Mouse (Mus musculus) v-Abl transformed pro-B cells (cell line): ENCODE measurements around the gene Stat6.

ENCODE experiments used
- in situ Hi-C, 2 experiments: fragments of 400-800 bp; cut with MboI; formaldehyde crosslinking; loops; one replicate each; pipeline ENCODE4 v1.15.1; 2025; ENCODE audit not compliant: unreplicated experiment in 2 of 2

The Stat6 gene

DNA sequence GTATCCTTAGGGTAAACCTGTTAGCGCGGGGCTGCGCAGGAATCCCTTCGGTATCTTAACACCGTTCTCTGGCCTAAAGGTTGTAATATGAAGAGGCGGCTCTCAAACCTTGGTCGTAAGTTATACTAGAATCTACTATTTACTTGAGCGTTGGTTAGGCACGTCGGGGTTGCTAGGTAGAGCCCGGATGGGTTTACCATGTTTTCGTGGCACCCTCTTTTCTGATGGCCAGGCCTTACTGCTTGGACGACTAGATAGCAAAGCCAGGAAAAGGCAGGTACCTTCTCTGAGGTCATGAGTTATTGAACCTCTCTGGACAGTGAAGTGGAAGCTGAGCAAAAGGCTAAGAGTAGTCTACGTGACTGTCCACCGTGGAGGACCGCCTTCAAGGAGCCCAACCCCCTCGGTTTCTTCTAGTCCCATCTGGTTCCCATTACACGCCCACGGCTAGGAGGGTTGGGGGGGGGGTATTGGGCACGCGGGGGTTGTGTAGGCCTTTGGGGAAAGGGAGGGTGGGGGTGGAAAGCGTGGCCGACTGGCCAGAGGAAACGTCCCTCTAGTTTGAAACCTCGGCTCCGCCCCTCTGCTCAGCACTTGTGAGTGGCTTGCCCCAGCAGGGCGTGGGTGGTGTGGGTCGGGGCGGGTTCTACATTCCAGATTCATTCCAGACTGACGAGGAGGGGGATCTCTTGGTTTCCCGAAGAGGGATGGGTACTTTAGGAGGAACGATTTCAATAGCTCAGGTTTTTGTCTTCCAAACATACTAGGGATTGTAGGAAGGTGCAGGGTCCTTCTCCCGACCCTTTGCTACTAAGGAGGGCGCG lies 24.7 kb downstream of the Stat6 start:
- in situ Hi-C loops: loop anchor here in 1 of 2 experiments (25.0 kb wide), 1 partner anchor 520 kb away; the partner anchor contains the start of genes Gls2 and Rbms2

DNA sequence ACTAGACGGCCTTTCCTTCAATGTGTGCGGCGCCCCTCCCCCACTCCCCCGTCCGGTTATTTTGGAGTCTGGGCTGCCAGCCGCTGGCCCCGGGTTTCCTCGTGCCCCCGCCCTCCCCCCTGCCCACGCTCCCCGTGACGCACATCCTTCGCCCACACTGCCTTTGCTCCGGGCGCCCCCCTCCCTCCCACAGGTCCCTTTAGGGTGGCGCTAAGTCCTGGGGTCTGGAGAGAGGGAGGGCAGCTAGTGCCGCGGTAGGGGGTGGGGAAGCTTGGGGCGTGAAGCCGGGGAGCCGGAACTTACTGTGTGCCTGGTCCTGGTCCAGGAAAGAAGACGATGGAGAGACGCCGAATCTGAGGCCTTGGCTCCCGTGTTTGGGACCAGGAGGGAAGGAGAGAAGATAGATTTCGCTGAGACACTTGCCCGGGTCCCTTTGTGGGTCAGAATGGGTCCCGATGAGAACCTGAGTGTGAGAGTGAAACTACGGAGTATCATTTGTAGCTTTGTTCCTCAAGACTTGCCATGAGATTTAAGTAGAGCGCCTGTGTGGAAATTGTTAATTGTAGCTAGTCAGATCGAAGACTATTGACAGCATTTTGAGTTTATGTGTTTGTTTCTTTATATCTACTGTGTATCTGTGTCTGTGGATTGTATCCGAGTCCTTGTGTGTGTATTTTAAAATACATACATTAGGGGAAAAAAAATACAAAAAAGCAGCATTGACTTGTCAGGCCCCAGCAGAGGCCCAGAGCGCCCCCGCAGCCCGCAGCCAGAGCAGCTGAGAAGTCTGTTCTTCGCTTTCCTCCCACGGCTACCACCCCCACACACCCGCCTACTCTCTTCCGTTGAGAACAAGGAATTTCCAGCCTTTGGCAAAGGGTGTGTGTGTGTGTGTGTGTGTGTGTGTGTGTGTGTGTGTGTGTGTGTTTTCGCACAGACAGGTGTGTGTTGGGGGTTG lies 25.6 kb downstream of the Stat6 start, which contains the start of gene Nab2:
Gene Nab2 (minus strand): TSS at position 476 of the 958 bp plus-strand sequence.
- in situ Hi-C loops: loop anchor here in 1 of 2 experiments (25.0 kb wide), 1 partner anchor 519 kb away; the partner anchor contains the start of genes Gls2 and Rbms2

- in situ Hi-C loops: loop anchor here in 1 of 2 experiments (25.0 kb wide), 1 partner anchor 518 kb away; the partner anchor contains the start of genes Gls2 and Rbms2
Observed at GRCm38 (mm10) chr10:127669170-127669569, 26.4 kb downstream of the Stat6 start.

- in situ Hi-C loops: loop anchor here in 1 of 2 experiments (25.0 kb wide), 1 partner anchor 517 kb away; the partner anchor contains the start of genes Gls2 and Rbms2
Observed at GRCm38 (mm10) chr10:127670185-127670584, 27.4 kb downstream of the Stat6 start.

DNA sequence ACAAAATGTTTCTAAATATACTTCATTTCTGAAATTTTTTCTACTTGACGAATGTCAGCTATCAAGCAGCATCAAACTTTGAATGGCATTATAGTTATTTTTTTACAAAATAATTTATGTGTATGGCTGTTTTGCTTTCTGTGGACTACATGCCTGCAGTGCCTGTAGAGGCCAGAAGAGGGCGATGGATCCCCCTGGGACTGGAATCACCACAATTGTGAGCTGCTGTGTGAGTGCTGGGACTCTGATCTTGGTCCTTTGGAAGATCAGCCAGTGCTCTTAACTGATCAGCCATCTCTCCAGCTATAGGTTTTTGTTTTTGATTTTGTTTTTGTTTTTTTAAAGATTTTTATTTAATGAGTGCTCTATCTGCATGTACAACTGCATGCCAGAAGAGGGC lies 28.5 kb downstream of the Stat6 start:
- in situ Hi-C loops: loop anchor here in 1 of 2 experiments (25.0 kb wide), 1 partner anchor 516 kb away; the partner anchor contains the start of genes Gls2 and Rbms2

DNA sequence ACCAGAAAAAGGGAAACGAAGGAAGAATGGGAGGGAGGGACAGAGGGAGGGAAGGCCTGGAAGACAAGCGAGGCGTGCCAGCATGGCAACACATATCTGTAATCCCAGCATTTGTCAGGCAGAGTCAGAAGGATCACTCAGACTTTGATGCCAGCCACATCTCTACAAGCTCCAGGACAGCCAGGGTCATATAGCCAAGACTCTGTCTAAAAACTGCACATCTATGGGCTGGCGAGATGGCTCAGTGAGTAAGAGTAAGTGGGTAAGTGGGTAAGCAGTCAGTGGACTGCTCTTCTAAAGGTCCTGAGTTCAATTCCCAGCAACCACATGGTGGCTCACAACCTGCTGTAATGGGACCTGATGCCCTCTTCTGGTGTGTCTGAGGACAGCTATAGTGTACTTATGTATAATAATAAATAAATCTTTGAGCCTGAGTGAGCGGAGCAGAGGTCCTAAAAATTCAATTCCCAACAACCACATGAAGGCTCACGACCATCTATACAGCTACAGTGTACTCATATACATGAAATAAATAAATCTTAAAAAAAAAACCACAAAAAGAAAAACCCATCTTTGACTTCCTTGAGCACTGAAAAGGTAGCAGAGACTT lies 31.4 kb downstream of the Stat6 start:
- in situ Hi-C loops: loop anchor here in 1 of 2 experiments (25.0 kb wide), 1 partner anchor 513 kb away; the partner anchor contains the start of genes Gls2 and Rbms2

- in situ Hi-C loops: loop anchor here (5.0 to 25.0 kb wide), 3 partner anchors 33 to 512 kb away; partner anchors contain the start of genes Stat6 (in 2 of the 2), Gls2 (in 1 of the 2), Rbms2 (in 1 of the 2) and Zbtb39 (in 1 of the 2)
Observed at GRCm38 (mm10) chr10:127674794-127675522, 32.2 kb downstream of the Stat6 start.

- in situ Hi-C loops: loop anchor here (5.0 kb wide), 2 partner anchors 34 to 61 kb away; partner anchors contain the start of genes Stat6 (in 2 of the 2) and Zbtb39 (in 1 of the 2)
Observed at GRCm38 (mm10) chr10:127675859-127676398, 33.1 kb downstream of the Stat6 start.

DNA sequence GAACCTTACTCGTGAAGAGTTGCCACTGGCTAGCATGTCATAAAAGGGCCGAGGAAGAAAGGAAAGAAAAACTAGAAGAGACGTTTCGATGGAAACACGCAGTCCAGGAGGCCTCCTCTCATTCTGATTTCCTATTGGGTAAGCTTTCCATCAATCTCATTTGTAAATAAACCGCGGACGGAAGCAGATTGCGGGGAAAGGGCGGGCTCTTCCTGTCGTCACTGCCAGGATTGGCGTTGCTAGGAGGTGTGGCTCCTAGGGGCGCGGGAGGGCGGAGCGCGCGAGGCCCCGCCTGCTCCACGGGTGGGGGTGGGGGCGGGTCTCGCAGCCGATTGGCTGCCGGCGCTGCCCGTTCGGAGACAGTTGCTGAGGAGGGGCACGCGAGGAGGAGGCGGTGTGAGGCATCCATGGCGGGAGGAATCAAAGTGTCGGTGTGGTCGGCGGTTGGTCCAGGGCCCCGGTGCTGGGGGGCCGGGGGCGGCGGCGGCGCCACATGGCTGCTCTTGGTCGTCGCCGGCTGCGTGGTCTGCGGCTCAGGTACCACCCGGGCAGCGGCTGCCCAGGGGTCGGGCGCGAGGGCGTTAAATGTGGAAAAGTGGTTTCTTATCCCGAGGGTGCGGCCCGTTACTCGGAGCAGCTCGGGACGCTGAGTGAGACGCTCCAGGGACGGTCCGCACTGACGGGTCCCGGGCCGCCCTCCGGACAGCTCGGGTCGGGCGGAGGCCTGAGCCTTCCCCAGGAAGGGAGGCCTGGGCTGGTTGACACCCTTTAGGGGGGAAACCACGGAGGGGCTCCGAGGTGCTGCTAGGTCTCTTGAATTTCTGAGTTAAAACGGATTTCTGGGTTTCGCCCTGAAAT lies 34.1 kb downstream of the Stat6 start:
- in situ Hi-C loops: loop anchor here (5.0 kb wide), 2 partner anchors 35 to 60 kb away; partner anchors contain the start of genes Stat6 (in 2 of the 2) and Zbtb39 (in 1 of the 2)

GRCm38 (mm10) chr10:127677591-127678336 lies 35.0 kb downstream of the Stat6 start:
- in situ Hi-C loops: loop anchor here (5.0 kb wide), 2 partner anchors 35 to 60 kb away; partner anchors contain the start of genes Stat6 (in 2 of the 2) and Zbtb39 (in 1 of the 2)

DNA sequence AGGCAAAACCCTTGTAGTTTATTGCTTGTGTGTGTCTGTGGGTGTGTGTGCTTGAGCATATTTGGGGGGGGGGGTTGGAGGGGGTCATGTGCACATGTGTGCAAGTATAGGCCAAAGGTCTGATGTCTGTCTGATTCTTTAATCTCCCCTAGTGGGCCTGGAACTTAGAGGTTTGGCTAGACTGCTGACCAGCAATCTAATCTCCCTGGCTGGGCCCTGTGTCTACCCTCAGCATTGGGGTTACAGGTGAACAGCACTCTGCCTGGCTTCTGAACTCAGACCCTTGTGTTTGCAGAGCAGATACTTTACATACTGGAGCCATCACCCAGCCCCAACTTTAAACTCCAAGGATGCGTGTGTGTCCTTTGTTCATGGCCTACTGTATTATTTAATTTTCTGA lies 36.4 kb downstream of the Stat6 start:
- in situ Hi-C loops: loop anchor here (5.0 kb wide), 2 partner anchors 37 to 58 kb away; partner anchors contain the start of genes Stat6 (in 2 of the 2) and Zbtb39 (in 1 of the 2)

DNA sequence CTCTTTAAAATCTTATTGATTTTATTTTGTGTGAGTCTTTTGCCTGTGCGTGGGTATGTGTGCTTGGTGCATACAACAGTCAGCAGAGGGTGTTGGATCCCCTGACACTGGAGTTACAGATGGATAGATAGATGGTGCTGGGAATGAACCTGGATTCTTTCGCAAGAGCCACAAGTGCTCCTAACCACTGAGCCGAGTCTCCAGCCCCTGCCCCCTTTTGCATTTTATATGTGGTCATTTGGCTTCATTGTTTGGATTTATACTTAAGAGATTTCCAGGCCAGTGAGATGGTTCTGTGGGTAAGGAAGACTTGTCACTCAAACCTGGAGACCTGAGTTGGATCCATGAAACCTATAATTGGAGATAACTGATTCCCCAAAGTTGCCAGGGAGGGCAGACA lies 37.1 kb downstream of the Stat6 start:
- in situ Hi-C loops: loop anchor here (5.0 kb wide), 2 partner anchors 38 to 57 kb away; partner anchors contain the start of genes Stat6 (in 2 of the 2) and Zbtb39 (in 1 of the 2)

DNA sequence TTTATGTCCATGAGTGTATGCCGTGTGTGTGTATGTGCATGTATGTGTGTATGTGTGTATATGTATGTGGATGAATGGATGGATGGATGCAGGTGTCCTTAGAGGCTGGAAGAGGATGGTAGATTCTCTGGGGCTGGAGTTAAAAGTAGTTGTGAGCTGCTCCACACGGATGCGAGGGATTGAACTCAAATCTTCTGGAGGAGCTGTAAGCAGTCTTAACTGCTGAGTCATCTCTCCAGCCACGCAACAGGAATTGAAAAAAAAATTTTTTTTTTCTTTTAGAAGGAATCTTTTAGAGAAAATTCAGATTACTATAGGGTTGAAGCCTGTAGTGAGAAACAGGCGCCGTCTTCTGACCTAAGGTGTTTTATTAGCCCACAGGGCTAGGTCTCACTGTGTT lies 40.1 kb downstream of the Stat6 start:
- in situ Hi-C loops: no loop called here

DNA sequence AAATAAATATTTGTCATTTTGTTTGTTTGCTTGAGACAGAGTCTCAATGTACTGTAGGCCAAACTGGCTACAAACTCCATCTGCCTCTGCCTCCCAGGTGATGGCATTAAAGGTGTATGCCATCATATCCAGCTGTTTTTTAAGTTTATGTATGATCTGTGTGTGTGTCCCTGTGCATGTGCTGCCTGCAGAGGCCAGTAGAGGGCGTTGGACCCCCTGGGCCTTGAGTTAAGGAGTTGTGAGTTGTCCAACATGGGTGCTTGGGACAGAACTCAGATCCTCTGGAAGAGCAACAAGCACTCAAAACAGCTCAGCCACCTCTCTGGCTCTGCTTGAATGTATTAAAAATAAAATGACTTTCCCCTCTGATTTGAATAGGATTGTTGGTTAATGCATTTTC lies 48.3 kb downstream of the Stat6 start:
- in situ Hi-C loops: loop anchor here in 1 of 2 experiments (10.0 kb wide), 1 partner anchor 244 kb away; no protein-coding TSS in a partner anchor

DNA sequence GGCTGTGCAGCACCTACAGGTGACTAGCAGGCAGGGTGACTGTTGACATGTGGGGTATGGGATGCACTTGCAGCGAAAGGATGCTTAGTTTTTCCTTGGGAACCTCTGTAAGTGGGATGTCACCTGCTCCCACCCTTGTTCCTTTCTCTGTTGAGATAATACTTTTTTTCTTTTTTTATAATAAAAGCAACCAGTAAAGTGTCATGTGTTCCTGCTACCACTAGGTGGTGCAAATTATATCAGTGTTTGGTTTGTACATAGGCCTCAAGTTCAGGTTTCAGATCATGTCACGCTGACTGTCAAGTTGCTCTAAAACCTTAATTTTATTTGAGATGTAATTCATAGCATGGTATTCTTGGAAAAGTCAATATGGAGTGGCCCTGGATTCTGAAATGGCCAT lies 51.9 kb downstream of the Stat6 start:
- in situ Hi-C loops: loop anchor here in 1 of 2 experiments (10.0 kb wide), 1 partner anchor 240 kb away; no protein-coding TSS in a partner anchor

DNA sequence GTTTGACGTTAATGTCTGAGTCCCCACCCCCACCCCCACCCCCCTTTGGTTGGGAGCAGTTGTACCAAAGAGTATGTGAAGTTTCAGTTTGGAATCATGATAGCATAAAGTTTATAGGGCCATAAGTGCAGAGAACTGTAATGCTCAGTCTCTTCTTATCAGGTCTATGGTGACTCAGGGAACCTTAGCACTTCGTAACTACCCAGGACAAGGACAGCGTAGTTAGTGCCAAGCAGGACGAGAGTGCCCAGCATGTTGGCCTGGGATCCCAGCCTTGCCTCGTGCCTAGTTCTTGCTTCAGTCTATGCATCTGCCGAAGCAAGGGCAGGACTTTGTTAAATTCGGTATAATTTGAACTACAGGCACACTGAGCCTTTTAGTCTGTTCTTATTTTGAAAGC lies 53.0 kb downstream of the Stat6 start:
- in situ Hi-C loops: loop anchor here in 1 of 2 experiments (10.0 kb wide), 1 partner anchor 239 kb away; no protein-coding TSS in a partner anchor
